Mouse (Mus musculus) olfactory bulb, adult 2 months (tissue): ENCODE data around the gene Pik3cg.

ENCODE experiments used
- CTCF ChIP-seq: fragments of 200-500 bp; IDR thresholded peaks from 2 replicates; pipeline ENCODE4 v1.5.1; 2012; ENCODE audit warnings: low read depth, mild to moderate bottlenecking, low read length, moderate library complexity; ENCODE audit not compliant: insufficient read depth
- POLR2A ChIP-seq: fragments of 200-500 bp; IDR thresholded peaks from 2 replicates; pipeline ENCODE4 v1.6.1; 2012; ENCODE audit warnings: mild to moderate bottlenecking, low read depth, low read length, moderate library complexity; ENCODE audit not compliant: insufficient read depth

- TF ChIP-seq POLR2A (no peak), CTCF (no peak)
Measured at GRCm38 (mm10) chr12:32181885-32182284, 26.6 kb downstream of the Pik3cg start.
